Mouse (Mus musculus): ENCODE data around the gene Tnnc1.
A peak's percentile ranks its signal among the peaks of the same experiment; 100 is the strongest.

The Tnnc1 gene

GRCm38 (mm10) chr14:31184195-31184594, 23.9 kb upstream of the Tnnc1 start:
- no peak for DNase-seq

- DNase-seq = peak; percentile 48 to 51
Measured at GRCm38 (mm10) chr14:31186656-31187055, 21.5 kb upstream of the Tnnc1 start.

DNA sequence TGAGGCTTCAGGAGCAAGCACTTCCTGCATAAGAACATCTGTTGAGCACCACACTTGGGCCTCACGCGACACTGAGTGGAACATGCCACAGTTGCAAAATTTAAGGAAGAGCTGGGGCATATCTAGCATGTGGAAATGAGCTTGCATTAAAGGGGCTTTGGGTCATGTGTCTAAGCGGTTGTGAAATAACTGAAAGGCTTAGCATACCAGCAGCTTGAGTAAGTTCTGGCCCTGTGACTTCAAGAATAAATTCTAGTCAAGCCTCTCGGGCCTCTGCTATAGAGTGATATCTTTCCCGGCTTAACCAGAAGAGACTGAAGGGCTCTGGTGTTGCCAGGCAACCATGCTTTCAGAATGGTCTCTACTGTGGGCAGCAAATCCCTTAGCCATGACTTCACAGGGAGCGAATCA, 19.3 kb upstream of the Tnnc1 start:
- no peak for DNase-seq

GRCm38 (mm10) chr14:31189348-31189747, 18.8 kb upstream of the Tnnc1 start:
- no peak for DNase-seq

DNA sequence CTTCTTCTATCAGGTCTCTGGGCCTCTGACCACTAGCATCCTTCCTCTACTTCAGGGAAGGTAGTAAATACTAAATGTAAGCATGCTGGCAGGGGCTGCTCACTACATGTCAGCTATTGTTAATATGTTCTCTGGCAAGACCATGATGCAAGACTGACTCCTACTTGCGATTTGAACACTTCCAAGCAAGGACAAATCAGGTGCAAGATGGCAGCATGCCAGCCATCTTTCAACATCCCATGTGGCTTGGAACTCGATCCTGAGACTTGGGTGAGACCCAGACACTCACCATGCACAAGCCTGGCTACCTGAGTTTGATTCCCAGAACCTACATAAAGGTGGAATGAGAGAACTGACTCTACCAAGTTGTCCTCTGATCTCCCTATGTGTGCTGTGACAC, 16.2 kb upstream of the Tnnc1 start:
- peak; percentile 69 to 73 for DNase-seq

- peak; percentile 55 to 59 for DNase-seq
Measured at GRCm38 (mm10) chr14:31193791-31194190, 14.3 kb upstream of the Tnnc1 start.

DNA sequence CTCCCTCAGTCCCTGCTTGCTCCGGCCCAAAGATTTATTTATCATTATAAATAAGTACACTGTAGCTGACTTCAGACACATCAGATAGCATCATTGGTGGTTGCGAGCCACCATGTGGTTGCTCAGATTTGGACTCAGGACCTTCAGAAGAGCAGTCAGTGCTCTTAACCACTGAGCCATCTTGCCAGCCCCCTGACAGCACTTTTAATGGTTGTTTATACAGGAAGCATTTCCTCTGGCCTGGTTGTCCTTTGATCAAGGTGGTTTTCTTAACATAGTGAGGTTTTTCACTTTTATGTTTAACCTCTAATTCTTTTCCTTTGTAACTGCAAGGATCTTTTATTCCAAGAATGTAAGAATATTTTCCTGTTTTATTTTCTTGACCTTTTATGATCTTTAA, 13.7 kb upstream of the Tnnc1 start:
- DNase-seq = no peak

- peak; percentile 67 to 71 for DNase-seq
Measured at GRCm38 (mm10) chr14:31194891-31195513, 13.1 kb upstream of the Tnnc1 start.

- DNase-seq = no peak
Measured at GRCm38 (mm10) chr14:31195521-31195920, 12.6 kb upstream of the Tnnc1 start.

- DNase-seq = peak; percentile 72
Measured at GRCm38 (mm10) chr14:31195968-31196367, 12.1 kb upstream of the Tnnc1 start.

DNA sequence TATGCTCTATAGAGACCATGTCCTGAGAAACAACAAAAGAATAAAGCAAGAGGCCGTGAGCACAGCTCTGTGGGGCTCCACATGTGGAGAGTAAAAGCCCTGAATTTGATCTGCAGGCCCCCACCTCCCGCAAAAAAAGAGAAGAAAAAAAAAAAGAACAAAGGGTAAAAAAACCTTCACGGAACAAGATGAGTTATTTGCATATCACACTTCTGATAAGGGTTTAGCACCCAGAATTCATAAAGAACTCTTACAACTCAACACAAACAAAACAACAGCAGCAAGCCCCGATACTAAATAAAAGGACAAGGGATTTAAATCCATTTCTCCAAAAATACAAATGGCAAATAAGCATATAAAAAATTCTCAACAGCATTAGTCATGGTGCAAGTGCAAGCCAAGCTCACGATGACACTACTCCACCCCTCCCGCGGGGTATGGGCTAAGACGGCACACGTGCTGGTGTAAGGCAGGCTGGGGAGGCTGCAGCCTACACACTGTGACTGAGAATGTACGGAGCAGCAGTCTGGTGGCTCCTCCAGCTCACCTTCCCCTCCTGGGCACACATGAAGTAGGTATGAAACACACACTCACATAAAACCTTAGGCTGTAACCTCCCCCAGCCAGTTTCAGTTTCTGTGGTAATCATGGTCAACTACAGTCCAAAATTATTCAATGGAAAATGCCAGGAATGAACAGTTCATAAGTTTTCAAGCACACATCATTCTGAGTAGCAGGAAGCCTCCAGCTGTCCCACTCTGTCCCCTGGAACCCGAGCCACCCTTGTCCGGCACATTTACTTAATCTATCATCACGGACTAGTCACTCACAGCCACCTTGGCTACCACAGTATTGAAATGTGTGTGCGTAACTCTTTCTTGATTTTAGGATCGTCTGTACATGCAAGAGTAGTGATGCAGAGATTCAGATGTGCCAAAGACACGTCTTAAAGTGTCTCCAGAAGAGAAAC, 10.3 kb upstream of the Tnnc1 start:
- DNase-seq = no peak

DNA sequence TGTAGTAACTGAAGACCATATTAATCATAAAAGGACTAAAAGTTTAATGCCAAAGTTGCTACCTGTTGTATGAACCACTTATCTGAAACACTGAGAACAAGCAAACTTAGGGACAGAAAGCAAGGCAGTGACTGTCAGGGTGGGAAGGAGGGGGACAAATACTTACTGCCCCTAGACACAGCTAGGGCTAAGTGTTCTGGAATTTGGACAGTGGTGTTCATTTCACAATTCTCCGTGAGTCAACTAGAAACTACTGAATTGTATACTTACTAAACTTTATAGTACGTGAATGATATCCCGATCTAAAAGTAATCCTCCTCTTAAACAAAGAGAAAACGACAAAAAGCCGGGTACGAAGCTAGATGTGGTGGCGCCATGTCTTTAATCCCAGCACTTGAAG, 8.5 kb upstream of the Tnnc1 start:
- DNase-seq = no peak

GRCm38 (mm10) chr14:31200038-31200437, 8.1 kb upstream of the Tnnc1 start:
- DNase-seq = no peak

DNA sequence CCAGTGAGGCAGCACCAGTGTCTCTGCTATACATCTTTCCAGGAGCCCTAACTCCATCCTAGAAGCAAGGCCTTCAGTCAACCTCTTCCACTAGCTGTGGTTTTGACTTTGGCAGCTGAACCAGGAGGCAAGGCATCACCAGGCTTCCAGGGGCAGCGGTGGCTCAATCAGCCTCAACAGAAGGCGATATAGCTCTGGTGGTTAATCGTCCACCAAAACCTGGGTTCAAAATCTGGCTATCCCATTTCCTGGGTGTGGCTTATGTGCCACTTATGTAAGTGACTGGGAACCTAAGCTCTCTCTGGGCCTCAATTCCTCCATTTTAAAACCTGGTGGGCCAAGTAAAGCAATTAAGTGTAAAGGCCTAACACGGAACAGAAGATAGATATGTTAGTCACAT, 3.3 kb upstream of the Tnnc1 start:
- no peak for DNase-seq

DNA sequence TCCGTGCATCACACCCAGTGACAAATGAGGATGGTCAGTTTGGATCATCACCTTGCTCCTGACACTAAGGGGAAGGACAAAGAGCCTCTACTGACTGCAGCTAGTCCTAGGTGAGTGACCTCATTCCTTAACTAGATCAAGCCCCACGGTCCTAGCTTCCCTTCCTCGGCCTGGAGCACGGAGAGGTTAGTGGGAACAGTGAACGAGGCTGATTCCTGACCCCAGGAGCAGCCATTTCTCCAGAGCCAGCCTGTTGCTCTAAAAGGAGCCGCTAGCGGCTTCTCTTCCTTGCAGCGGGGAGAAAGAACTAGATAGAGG, 2.9 kb upstream of the Tnnc1 start:
- no peak for DNase-seq

DNA sequence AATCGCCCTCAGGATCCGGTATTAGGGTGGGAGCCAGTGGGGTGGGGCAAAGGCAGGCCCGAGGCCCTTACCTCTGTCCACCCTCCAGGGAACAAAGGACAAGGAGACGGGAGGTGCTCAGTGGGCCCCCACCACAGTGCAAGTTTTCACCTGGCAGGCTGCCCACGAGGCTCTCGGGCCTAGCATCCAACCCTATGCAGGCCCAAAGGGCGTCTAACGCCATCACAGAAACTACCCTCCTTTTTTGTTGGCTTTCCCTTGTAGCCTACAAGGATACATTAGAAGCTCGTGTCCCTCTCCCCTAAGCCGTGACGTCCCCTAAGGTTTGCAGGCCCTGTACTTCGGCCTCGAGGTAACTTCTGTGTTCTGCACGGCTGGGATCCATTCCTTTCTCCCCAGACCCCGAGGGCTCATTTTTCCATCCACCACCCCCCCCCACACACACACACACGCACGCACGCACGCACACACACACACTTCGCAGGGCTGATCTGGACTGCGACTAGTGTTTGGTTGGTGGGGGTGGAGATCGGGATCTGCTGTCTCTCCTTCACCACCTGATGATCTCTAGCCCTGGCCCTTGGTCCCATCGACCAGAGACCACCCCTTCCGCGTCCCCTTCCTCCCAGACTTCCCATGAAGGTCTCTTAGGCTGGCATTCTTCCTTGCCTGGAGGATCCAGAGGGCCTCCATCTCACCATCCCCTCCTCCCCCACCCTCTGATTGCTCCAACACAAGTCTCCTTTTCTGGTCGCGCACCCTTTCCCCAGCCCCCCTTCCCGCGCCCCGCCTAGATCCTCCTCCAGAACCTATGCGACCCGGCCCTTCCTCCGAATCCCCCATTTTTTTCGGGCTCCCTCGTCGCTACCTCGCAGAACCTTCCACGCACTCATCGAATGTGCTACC, 2.3 kb upstream of the Tnnc1 start:
- peak; percentile 67 to 74 for DNase-seq

GRCm38 (mm10) chr14:31206472-31206981, 1.6 kb upstream of the Tnnc1 start:
- DNase-seq = peak; percentile 98

DNA sequence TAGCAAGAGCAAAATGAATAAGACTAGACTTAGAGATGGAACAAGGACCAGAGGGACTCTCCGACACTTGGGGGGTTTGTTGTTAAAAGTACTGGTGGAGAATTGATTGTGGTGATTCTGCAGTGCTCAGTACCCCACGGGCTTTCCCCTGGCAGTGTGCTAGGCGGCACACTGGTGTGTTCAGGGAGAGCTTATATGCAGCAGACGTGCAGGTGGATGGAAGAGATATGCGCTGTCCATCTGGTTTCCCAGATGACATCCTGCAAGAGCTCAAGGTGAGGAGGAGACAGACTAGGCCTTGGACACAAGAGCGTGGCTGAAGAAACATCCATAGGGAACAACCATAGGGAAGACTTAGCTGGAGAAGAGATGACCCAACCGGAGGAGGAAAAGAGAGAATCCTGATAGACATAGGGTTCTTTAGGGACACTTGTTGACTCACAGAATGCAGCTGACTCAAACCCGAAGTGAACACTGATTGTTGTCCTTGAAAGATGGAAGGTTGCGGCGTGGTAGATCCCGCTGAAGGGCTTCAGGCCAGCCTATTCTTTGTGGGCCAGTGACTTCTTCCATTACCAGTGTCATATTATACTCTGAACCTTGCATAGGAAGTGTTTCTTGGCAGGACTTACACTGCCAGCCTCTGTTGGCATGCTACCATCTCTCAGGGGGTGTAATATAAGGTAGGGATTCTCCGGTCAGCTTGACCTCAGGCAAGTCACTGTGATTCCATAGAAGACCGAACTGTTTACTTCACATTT, 862 bp upstream of the Tnnc1 start:
- DNase-seq = peak; percentile 42

DNA sequence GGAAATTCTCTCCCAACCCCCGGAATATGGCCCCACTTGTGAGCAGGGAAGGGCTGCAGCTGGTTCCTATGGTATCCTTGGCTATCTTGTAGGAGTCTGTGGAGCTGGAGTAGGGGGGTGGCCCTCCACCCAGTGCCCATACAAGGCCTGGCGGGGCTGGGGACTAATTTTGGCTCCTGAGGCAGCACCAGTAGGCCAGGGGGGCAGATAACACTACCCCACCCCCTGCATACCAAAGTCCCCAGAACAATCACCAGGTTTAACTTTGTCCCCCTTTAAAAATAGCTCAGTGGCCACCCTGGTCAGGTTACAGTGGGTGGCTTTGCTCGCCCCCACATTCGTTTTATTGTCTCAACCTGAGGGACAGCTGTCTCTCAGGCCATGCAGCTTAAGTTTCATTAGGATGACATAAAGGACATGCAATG, 1.0 kb downstream of the Tnnc1 start:
- DNase-seq = no peak

DNA sequence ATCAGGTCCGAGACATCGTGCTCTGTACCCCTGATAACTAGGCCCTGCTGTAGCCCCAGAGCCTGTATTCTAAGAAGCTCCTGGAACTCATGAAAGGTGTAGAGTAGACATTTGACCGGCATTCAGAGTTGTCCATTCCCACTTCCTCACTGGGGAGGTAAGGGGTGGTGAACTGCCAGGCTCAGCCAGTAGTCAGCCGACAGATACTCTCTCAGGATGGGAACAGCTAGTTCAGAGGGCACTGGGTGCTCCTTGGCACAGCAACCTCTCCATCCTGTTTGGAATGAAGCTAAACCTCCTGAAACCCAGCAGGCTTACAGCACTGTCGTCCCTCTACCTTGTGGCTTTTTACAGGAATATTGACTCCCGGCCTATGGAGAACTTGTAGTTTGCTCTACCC, 3.7 kb downstream of the Tnnc1 start:
- DNase-seq = no peak

- no peak for DNase-seq
Measured at GRCm38 (mm10) chr14:31212499-31212898, 4.4 kb downstream of the Tnnc1 start.

- no peak for DNase-seq
Measured at GRCm38 (mm10) chr14:31213868-31214267, 5.8 kb downstream of the Tnnc1 start.

All from cerebellum, postnatal 14 days (tissue).